Comparison of ENCODE assay signal across 12 mouse cellular contexts in genomic region chr3:51662557-51662956, GRCm38 (mm10). TPM values are rescaled to one million over a fixed set of nuclear protein-coding genes. Genes with fewer than 3 reads are reported as not detected.
A peak's percentile ranks its signal among the peaks of the same experiment; 100 is the strongest.
DNase-seq lines count a peak whose midpoint lies in the region; ATAC-seq and TF ChIP-seq lines count a peak whose summit lies in the region.
"Had no signal": no experiment of that assay in that cellular context is flagged by ENCODE, and none has a peak within 500 bp of the region (broad histone marks: within the 10 kb centered on the region; RNA-seq: fewer than 3 reads in every experiment).

No protein-coding gene starts in this region.

- no peaks in the 10 kb centered on the region for H3K36me3 ChIP-seq in heart, postnatal 0 days (replicated peaks; ENCODE audit: control insufficient read depth, insufficient read depth, low read length)
- no peaks in the 10 kb centered on the region for H3K36me3 ChIP-seq in lung, embryonic 16.5 days (ENCODE audit: control insufficient read depth, insufficient read depth, low read length)
- H3K36me3 ChIP-seq in stomach, embryonic 16.5 days (ENCODE audit: control insufficient read depth, insufficient read depth, low read length) = no peaks in the 10 kb centered on the region
- H3K36me3 ChIP-seq in midbrain, postnatal 0 days (ENCODE audit: insufficient read depth, low read length) = no peaks in the 10 kb centered on the region
- no peaks in the 10 kb centered on the region for H3K36me3 ChIP-seq in forebrain, postnatal 0 days (ENCODE audit: insufficient read depth)
- H3K36me3 ChIP-seq: neural tube, embryonic 15.5 days had no signal

- ATAC-seq in heart, postnatal 0 days (ENCODE audit: insufficient read depth, low read depth) = peak; percentile 42; the same call in 1 of the 2 replicates
- ATAC-seq in lung, embryonic 16.5 days (ENCODE audit: low read depth) = 0 out of 2 replicates have a peak, but pooled peaks have one; percentile 12
- no peak for ATAC-seq in stomach, embryonic 16.5 days (ENCODE audit: insufficient read depth, low FRiP score)
- no peak for ATAC-seq in midbrain, postnatal 0 days (ENCODE audit: low FRiP score)
- ATAC-seq in forebrain, postnatal 0 days = no peak
- ATAC-seq: forebrain, embryonic 14.5 days had no signal

- H3K27ac ChIP-seq in heart, postnatal 0 days (ENCODE audit: low read depth) = peak overlapping the region; percentile 61
- H3K27ac ChIP-seq in bone marrow macrophage, adult 2 months (ENCODE audit: insufficient read depth, low read depth, low read length) = peak overlapping the region; percentile 40; the same call in 1 of the 2 replicates
- peak overlapping the region; percentile 58 for H3K27ac ChIP-seq in lung, embryonic 16.5 days (ENCODE audit: low read length)
- peak overlapping the region; percentile 54; the same call in 1 of the 2 replicates for H3K27ac ChIP-seq in stomach, embryonic 16.5 days (ENCODE audit: low read length)
- H3K27ac ChIP-seq in midbrain, postnatal 0 days (ENCODE audit: low read depth, low read length) = no peak overlapping the region
- H3K27ac ChIP-seq in forebrain, postnatal 0 days (ENCODE audit: low read depth, low read length) = no peak overlapping the region
- H3K27ac ChIP-seq: neural tube, embryonic 15.5 days had no signal

- no peaks in the 10 kb centered on the region for H3K27me3 ChIP-seq in heart, postnatal 0 days (ENCODE audit: control insufficient read depth, insufficient read depth, low read length)
- no peaks in the 10 kb centered on the region for H3K27me3 ChIP-seq in lung, embryonic 16.5 days (ENCODE audit: control insufficient read depth, insufficient read depth, low read depth, low read length)
- no peaks in the 10 kb centered on the region for H3K27me3 ChIP-seq in stomach, embryonic 16.5 days (ENCODE audit: control insufficient read depth, insufficient read depth, low read length)
- no peaks in the 10 kb centered on the region for H3K27me3 ChIP-seq in midbrain, postnatal 0 days (ENCODE audit: insufficient read depth, low read length)
- H3K27me3 ChIP-seq in forebrain, postnatal 0 days (ENCODE audit: insufficient read depth, low read length) = no peaks in the 10 kb centered on the region
- H3K27me3 ChIP-seq: neural tube, embryonic 15.5 days had no signal

- WGBS in heart, postnatal 0 days = 23% methylated on average over 6 of the region's 6 CpGs
- WGBS in lung, embryonic 16.5 days = 27% methylated on average over 6 of the region's 6 CpGs
- WGBS in stomach, embryonic 16.5 days = 44% methylated on average over 6 of the region's 6 CpGs
- 72% methylated on average over 6 of the region's 6 CpGs for WGBS in midbrain, postnatal 0 days
- WGBS in forebrain, postnatal 0 days = 69% methylated on average over 6 of the region's 6 CpGs

- TF ChIP-seq EP300 in heart, postnatal 0 days (IDR thresholded peaks at IDR 0.05; ENCODE audit: low read depth) = no peak

- TF ChIP-seq CTCF in heart, postnatal 0 days (IDR thresholded peaks at IDR 0.05; ENCODE audit: low read depth) = no peak
- no peak for TF ChIP-seq CTCF in bone marrow macrophage, adult 2 months (IDR thresholded peaks at IDR 0.05; ENCODE audit: low read depth, low read length)
- TF ChIP-seq CTCF in midbrain, postnatal 0 days (IDR thresholded peaks at IDR 0.05) = no peak
- no peak for TF ChIP-seq CTCF in forebrain, postnatal 0 days (IDR thresholded peaks at IDR 0.05; ENCODE audit: low read depth)

- no peak for TF ChIP-seq POLR2A in bone marrow macrophage, adult 2 months (IDR thresholded peaks at IDR 0.05; ENCODE audit: borderline replicate concordance, low read depth, low read length)

- H3K4me2 ChIP-seq in heart, postnatal 0 days (ENCODE audit: low read depth, low read length) = peak overlapping the region; percentile 23; the same call in 1 of the 2 replicates
- H3K4me2 ChIP-seq in lung, embryonic 16.5 days (ENCODE audit: low read depth, low read length) = 0 out of 2 replicates have a peak overlapping the region, but pooled peaks have one; percentile 25
- peak overlapping the region; percentile 38 for H3K4me2 ChIP-seq in stomach, embryonic 16.5 days (ENCODE audit: low read depth, low read length)
- no peak overlapping the region for H3K4me2 ChIP-seq in midbrain, postnatal 0 days (ENCODE audit: low read depth, low read length, poor library complexity, severe bottlenecking)
- H3K4me2 ChIP-seq in forebrain, postnatal 0 days (ENCODE audit: low read depth) = no peak overlapping the region
- H3K4me2 ChIP-seq: neural tube, embryonic 15.5 days had no signal

- DNase-seq in heart, postnatal 0 days (ENCODE audit: low spot score) = no peak
- DNase-seq in heart, adult 8-10 months (ENCODE audit: low spot score) = no peak
- no peak for DNase-seq in midbrain, postnatal 0 days (ENCODE audit: low spot score)
- DNase-seq in forebrain, postnatal 0 days = no peak
- DNase-seq in layer of hippocampus, postnatal 14 days (ENCODE audit: low spot score in 2 of 2) = no peak
- DNase-seq: adrenal gland, postnatal 10 days; cerebellum, postnatal 25 days had no signal

- H3K4me1 ChIP-seq in heart, postnatal 0 days (ENCODE audit: control insufficient read depth, insufficient read depth) = peaks cover 26% of the 10 kb centered on the region
- peaks cover 37% of the 10 kb centered on the region for H3K4me1 ChIP-seq in bone marrow macrophage, adult 2 months (ENCODE audit: control insufficient read depth, insufficient read depth, low read length)
- H3K4me1 ChIP-seq in lung, embryonic 16.5 days (replicated peaks; ENCODE audit: control insufficient read depth, insufficient read depth, low read length) = peaks cover 14% of the 10 kb centered on the region
- peaks cover 17% of the 10 kb centered on the region; the same call in 1 of the 2 replicates for H3K4me1 ChIP-seq in stomach, embryonic 16.5 days (ENCODE audit: control insufficient read depth, insufficient read depth, low read length)
- no peaks in the 10 kb centered on the region for H3K4me1 ChIP-seq in midbrain, postnatal 0 days (ENCODE audit: insufficient read depth, low read length)
- H3K4me1 ChIP-seq in forebrain, postnatal 0 days (ENCODE audit: insufficient read depth) = no peaks in the 10 kb centered on the region

- no peaks in the 10 kb centered on the region for H3K9me3 ChIP-seq in heart, postnatal 0 days (replicated peaks; ENCODE audit: control insufficient read depth, low read length)
- H3K9me3 ChIP-seq in lung, embryonic 16.5 days (ENCODE audit: control insufficient read depth, low read length) = no peaks in the 10 kb centered on the region
- H3K9me3 ChIP-seq in stomach, embryonic 16.5 days (replicated peaks; ENCODE audit: control insufficient read depth, low read length) = no peaks in the 10 kb centered on the region
- H3K9me3 ChIP-seq in midbrain, postnatal 0 days (ENCODE audit: low read length) = no peaks in the 10 kb centered on the region
- H3K9me3 ChIP-seq in forebrain, postnatal 0 days (ENCODE audit: low read length) = no peaks in the 10 kb centered on the region
- H3K9me3 ChIP-seq: neural tube, embryonic 15.5 days had no signal

- no peak overlapping the region for H3K9ac ChIP-seq in heart, postnatal 0 days (replicated peaks; ENCODE audit: low read depth, low read length)
- no peak overlapping the region for H3K9ac ChIP-seq in lung, embryonic 16.5 days (ENCODE audit: low read length)
- peak overlapping the region; percentile 51; the same call in 1 of the 2 replicates for H3K9ac ChIP-seq in stomach, embryonic 16.5 days (ENCODE audit: low read length)
- no peak overlapping the region for H3K9ac ChIP-seq in midbrain, postnatal 0 days (replicated peaks; ENCODE audit: low read length, poor library complexity, severe bottlenecking)
- no peak overlapping the region for H3K9ac ChIP-seq in forebrain, postnatal 0 days
- H3K9ac ChIP-seq: neural tube, embryonic 15.5 days had no signal

- H3K4me3 ChIP-seq in heart, postnatal 0 days (ENCODE audit: low read depth, low read length) = no peak overlapping the region
- H3K4me3 ChIP-seq in bone marrow macrophage, adult 2 months (ENCODE audit: insufficient read depth, low read length) = no peak overlapping the region; the same call in 1 of the 2 replicates
- no peak overlapping the region for H3K4me3 ChIP-seq in lung, embryonic 16.5 days (ENCODE audit: low read length)
- H3K4me3 ChIP-seq in stomach, embryonic 16.5 days (replicated peaks; ENCODE audit: low read length) = peak overlapping the region; percentile 31
- H3K4me3 ChIP-seq in midbrain, postnatal 0 days (ENCODE audit: low read depth, low read length) = no peak overlapping the region
- H3K4me3 ChIP-seq in forebrain, postnatal 0 days (ENCODE audit: low read depth, low read length) = no peak overlapping the region
- H3K4me3 ChIP-seq: neural tube, embryonic 15.5 days had no signal

RNA-seq across cellular contexts. Expression of gene Mgst2, which starts 2.4 kb away (rescaled TPM):
- 3.2 and 16.5 TPM in 2 replicates for total RNA-seq in heart, postnatal 0 days (2014; rRNA removed; ENCODE audit: low replicate concordance)
- 8.7 and 9.4 TPM in 2 replicates for polyA plus RNA-seq in heart, postnatal 0 days (2015; fragmentation: Nextera tagmentation; extraction: Ambion mirVana)
- total RNA-seq in heart, adult 8-10 months (2022) = 1 to 10 TPM in 1 of 4 experiments, under 1 TPM in 2, not detected in 1; 0.38 to 1.5 (median 0.90) TPM
- polyA plus RNA-seq in bone marrow macrophage, adult 2 months (2012; ENCODE audit: insufficient read depth, insufficient read length, missing spikeins) = 2.4 and 3.8 TPM in 2 replicates
- polyA plus RNA-seq in lung, embryonic 16.5 days (2015; fragmentation: Nextera tagmentation; extraction: Ambion mirVana) = 5.4 and 6.9 TPM in 2 replicates
- 58.9 and 64.9 TPM in 2 replicates for polyA plus RNA-seq in stomach, embryonic 16.5 days (2015; fragmentation: Nextera tagmentation; extraction: Ambion mirVana)
- total RNA-seq in midbrain, postnatal 0 days (2014; rRNA removed) = 0.16 TPM in 1 of 2 replicates, not detected in the other
- 0.58 and 1.3 TPM in 2 replicates for polyA plus RNA-seq in midbrain, postnatal 0 days (2015; fragmentation: Nextera tagmentation; extraction: Ambion mirVana)
- total RNA-seq in forebrain, postnatal 0 days (2014; rRNA removed) = 0.54 TPM in 1 of 2 replicates, not detected in the other
- polyA plus RNA-seq in forebrain, postnatal 0 days (2015; fragmentation: Nextera tagmentation; extraction: Ambion mirVana) = 0.83 and 0.94 TPM in 2 replicates
- total RNA-seq in layer of hippocampus, postnatal 14 days (2021) = not detected
- polyA plus RNA-seq: forebrain, embryonic 14.5 days had no signal

Comparison
In these comparisons a context has a peak if more than half of its experiments do, and no peak if none do; other contexts are left out.
1. ATAC-seq: peak in heart, postnatal 0 days (single experiment) and lung, embryonic 16.5 days (single experiment); none in stomach, embryonic 16.5 days (single experiment), midbrain, postnatal 0 days (single experiment) and forebrain, postnatal 0 days (single experiment).
2. H3K27ac ChIP-seq: peak in heart, postnatal 0 days (single experiment), bone marrow macrophage, adult 2 months (single experiment), lung, embryonic 16.5 days (single experiment) and stomach, embryonic 16.5 days (single experiment); none in midbrain, postnatal 0 days (single experiment) and forebrain, postnatal 0 days (single experiment).
3. H3K4me2 ChIP-seq: peak in heart, postnatal 0 days (single experiment), lung, embryonic 16.5 days (single experiment) and stomach, embryonic 16.5 days (single experiment); none in midbrain, postnatal 0 days (single experiment) and forebrain, postnatal 0 days (single experiment).